Mouse (Mus musculus) megakaryocyte, embryonic 14.5 days (primary cell): Measurements from ENCODE around the gene Ccdc190. TPM values are rescaled to one million over a fixed set of nuclear protein-coding genes. Genes with fewer than 3 reads are reported as not detected.

Source experiments
- H3K27me3 ChIP-seq: replicated peaks from 2 replicates; pipeline ENCODE3; 2012; ENCODE audit warnings: inconsistent platforms
- H3K36me3 ChIP-seq: replicated peaks from 2 replicates; pipeline ENCODE3; 2012; ENCODE audit warnings: low read length, inconsistent platforms, mixed read lengths
- H3K4me1 ChIP-seq: 2 replicates; pipeline ENCODE4 v1.6.1; 2012; ENCODE audit warnings: inconsistent platforms
- H3K4me3 ChIP-seq: replicated peaks from 2 replicates; pipeline ENCODE3; 2012; ENCODE audit warnings: moderate library complexity, mild to moderate bottlenecking, inconsistent platforms
- H3K9me3 ChIP-seq: 2 replicates; pipeline ENCODE4 v1.6.1; 2012; ENCODE audit warnings: inconsistent platforms
- FLI1 ChIP-seq: IDR thresholded peaks from 2 replicates; pipeline ENCODE4 v1.6.1; 2012; ENCODE audit warnings: low read length, inconsistent platforms, mixed read lengths
- GATA1 ChIP-seq: IDR thresholded peaks from 3 replicates; pipeline ENCODE4 v1.6.1; 2012; ENCODE audit warnings: mixed read lengths, low read length, inconsistent platforms, borderline replicate concordance
- polyA plus RNA-seq: library from polyadenylated mRNA; stranded (reverse); fragments of >175 nt; gene quantifications from 2 replicates; pipeline ENCODE4 v1.2.3, GENCODE M21; 2012; ENCODE audit warnings: low replicate concordance; ENCODE audit not compliant: insufficient read depth

Gene Ccdc190
- 2.7 TPM in 1 of 2 replicates, not detected in the other for polyA plus RNA-seq

GRCm38 (mm10) chr1:169928454-169928971, at the start of gene Ccdc190:
Gene Ccdc190, plus strand, starts transcription at chr1:169928648.
- H3K27me3 ChIP-seq: peaks cover 28% of the 10 kb centered on the region
- H3K4me1 ChIP-seq: peaks cover 12% of the 10 kb centered on the region
- peak within 1 kb of the TSS; percentile 76 for H3K4me3 ChIP-seq
- H3K36me3 ChIP-seq: no peaks in the 10 kb centered on the region
- TF ChIP-seq GATA1: no peak
- H3K9me3 ChIP-seq: no peaks in the 10 kb centered on the region

- H3K9me3 ChIP-seq: peaks cover 10% of the 10 kb centered on the region
- H3K36me3 ChIP-seq: no peaks in the 10 kb centered on the region
- no peaks in the 10 kb centered on the region for H3K27me3 ChIP-seq
- TF ChIP-seq FLI1 (no peak), GATA1 (no peak)
- no peak overlapping the region for H3K4me3 ChIP-seq
- H3K4me1 ChIP-seq: no peaks in the 10 kb centered on the region
These were observed 49.4 kb upstream of the Ccdc190 start for GRCm38 (mm10) chr1:169879060-169879459.

GRCm38 (mm10) chr1:169880181-169880580, 48.3 kb upstream of the Ccdc190 start:
- TF ChIP-seq FLI1 (no peak), GATA1 (no peak)
- no peaks in the 10 kb centered on the region for H3K27me3 ChIP-seq
- H3K4me1 ChIP-seq: no peaks in the 10 kb centered on the region
- H3K4me3 ChIP-seq: no peak overlapping the region
- no peaks in the 10 kb centered on the region for H3K36me3 ChIP-seq
- H3K9me3 ChIP-seq: peaks cover 10% of the 10 kb centered on the region

- no peak for TF ChIP-seq FLI1
- TF ChIP-seq GATA1: no peak
- Histone ChIP-seq H3K9me3 (peaks cover 7% of the 10 kb centered on the region), H3K4me3 (no peak overlapping the region)
These were observed 45.3 kb upstream of the Ccdc190 start for GRCm38 (mm10) chr1:169883081-169883565.

GRCm38 (mm10) chr1:169889250-169889649, 39.2 kb upstream of the Ccdc190 start:
- Histone ChIP-seq H3K4me3 (no peak overlapping the region), H3K9me3 (peaks cover 7% of the 10 kb centered on the region; the same call in 1 of the 2 replicates), H3K36me3 (no peaks in the 10 kb centered on the region), H3K27me3 (no peaks in the 10 kb centered on the region), H3K4me1 (no peaks in the 10 kb centered on the region; the same call in 1 of the 2 replicates)
- TF ChIP-seq FLI1 (no peak), GATA1 (no peak)

More at GRCm38 (mm10) chr1:169883081-169883565, 45.3 kb upstream of the Ccdc190 start:
- H3K4me1 ChIP-seq: no peaks in the 10 kb centered on the region; the same call in 1 of the 2 replicates
- no peaks in the 10 kb centered on the region for H3K36me3 ChIP-seq
- H3K27me3 ChIP-seq: no peaks in the 10 kb centered on the region

GRCm38 (mm10) chr1:169893976-169894375, 34.5 kb upstream of the Ccdc190 start:
- H3K27me3 ChIP-seq: no peaks in the 10 kb centered on the region
- H3K4me3 ChIP-seq: no peak overlapping the region
- TF ChIP-seq FLI1: no peak
- TF ChIP-seq GATA1: no peak
- no peaks in the 10 kb centered on the region for H3K4me1 ChIP-seq
- H3K36me3 ChIP-seq: no peaks in the 10 kb centered on the region
- H3K9me3 ChIP-seq: peaks cover 7% of the 10 kb centered on the region; the same call in 1 of the 2 replicates

- no peak for TF ChIP-seq FLI1
- no peak for TF ChIP-seq GATA1
- no peaks in the 10 kb centered on the region for H3K9me3 ChIP-seq
- no peak overlapping the region for H3K4me3 ChIP-seq
- no peaks in the 10 kb centered on the region for H3K4me1 ChIP-seq
- H3K27me3 ChIP-seq: no peaks in the 10 kb centered on the region
- no peaks in the 10 kb centered on the region for H3K36me3 ChIP-seq
These were observed 32.8 kb upstream of the Ccdc190 start for GRCm38 (mm10) chr1:169895686-169896085.

- Histone ChIP-seq H3K36me3 (no peaks in the 10 kb centered on the region), H3K4me1 (no peaks in the 10 kb centered on the region), H3K4me3 (no peak overlapping the region), H3K27me3 (no peaks in the 10 kb centered on the region), H3K9me3 (no peaks in the 10 kb centered on the region)
- TF ChIP-seq FLI1 (no peak), GATA1 (no peak)
These were observed 30.5 kb upstream of the Ccdc190 start for GRCm38 (mm10) chr1:169897916-169898315.

GRCm38 (mm10) chr1:169898607-169899006, 29.8 kb upstream of the Ccdc190 start:
- H3K9me3 ChIP-seq: no peaks in the 10 kb centered on the region
- TF ChIP-seq GATA1: no peak
- no peak for TF ChIP-seq FLI1

GRCm38 (mm10) chr1:169900771-169901336, 27.6 kb upstream of the Ccdc190 start:
- Histone ChIP-seq H3K4me3 (no peak overlapping the region), H3K4me1 (no peaks in the 10 kb centered on the region), H3K9me3 (0 out of 2 replicates have a peak, but pooled peaks cover 3% of the 10 kb centered on the region), H3K36me3 (no peaks in the 10 kb centered on the region), H3K27me3 (no peaks in the 10 kb centered on the region)
- TF ChIP-seq GATA1: no peak
- no peak for TF ChIP-seq FLI1

More at GRCm38 (mm10) chr1:169898607-169899006, 29.8 kb upstream of the Ccdc190 start:
- Histone ChIP-seq H3K4me1 (no peaks in the 10 kb centered on the region), H3K4me3 (no peak overlapping the region), H3K27me3 (no peaks in the 10 kb centered on the region), H3K36me3 (no peaks in the 10 kb centered on the region)
